Mouse (Mus musculus): ENCODE results near the gene Pglyrp1.

Gene Pglyrp1

DNA sequence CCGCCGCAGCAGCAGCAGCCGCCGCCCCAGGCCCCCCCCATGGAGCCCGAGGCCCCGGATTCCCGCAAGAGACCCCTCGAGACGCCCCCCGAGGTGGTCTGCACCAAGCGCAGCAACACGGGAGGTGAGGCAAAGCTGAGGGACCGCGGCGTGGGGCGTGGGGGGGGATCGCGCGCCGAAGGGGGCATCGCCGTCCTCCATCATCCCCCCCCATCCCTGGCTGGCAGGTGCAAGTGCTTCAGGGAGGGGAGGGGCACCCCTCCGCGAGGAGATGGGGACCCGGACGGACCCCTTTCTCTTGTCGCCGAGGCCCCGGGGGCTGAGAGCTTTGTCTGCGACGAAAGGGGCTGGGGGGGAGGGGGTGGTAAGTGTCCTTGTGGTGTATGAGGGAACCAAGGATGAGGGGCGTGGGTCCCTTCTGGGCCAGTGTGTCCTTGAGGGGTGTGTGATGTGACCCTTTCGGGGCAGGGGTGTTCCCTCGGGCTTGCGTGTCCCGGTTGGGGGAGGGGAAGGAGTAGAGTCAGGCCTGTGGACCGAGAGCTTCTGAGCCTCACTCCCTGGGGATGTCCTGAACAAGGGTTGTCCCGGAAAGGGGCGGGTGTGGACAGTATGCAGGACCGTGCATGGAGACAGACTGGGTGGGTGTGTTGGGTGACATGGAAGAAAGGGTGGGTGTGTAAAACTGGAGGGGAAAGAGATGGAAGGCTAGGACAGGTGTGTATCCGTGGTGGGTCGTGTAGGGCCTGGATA is 55.1 kb downstream of the Pglyrp1 start:
- DNase-seq (ENCODE audit: low read depth, low spot score) = no peak

DNA sequence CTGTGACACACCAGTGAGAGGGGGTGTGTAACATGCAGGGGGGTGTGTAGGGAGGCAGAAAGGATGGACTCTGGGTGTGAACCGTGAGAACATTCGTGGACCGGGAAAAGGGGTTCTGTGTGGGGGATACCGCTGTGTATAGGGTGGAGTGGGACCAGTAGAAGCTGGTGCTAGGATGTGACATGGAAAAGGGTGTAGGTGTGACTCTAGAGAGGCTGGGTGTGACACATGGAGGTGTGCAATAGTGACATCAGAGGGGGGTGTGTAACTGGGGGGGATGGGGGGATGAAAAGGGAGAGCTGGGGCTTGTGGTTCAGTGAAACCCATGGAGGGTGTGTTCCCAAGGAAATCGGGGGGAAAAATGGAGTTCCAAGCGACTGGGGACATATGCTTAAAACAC is 55.8 kb downstream of the Pglyrp1 start:
- DNase-seq (ENCODE audit: low read depth, low spot score) = no peak

DNA sequence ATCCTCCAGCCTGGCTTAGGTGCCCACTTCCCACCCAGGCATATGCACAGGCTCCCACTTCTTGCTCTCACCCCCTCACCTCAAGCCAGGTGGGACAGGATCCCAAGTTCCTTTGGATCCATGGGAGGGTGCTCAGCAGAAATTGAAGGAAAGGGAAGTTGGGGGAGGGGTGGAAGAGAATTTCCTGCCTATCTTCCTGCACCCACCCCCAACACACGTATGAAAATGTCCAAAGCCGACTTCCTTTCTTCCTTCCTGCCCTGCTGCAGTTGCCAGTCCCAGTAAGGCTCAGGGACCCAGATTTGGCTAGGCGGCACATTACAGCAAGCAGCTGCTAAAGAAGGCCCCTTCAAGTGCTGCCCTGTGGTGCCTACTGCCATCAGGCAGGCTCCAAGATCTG is 56.6 kb downstream of the Pglyrp1 start:
- DNase-seq (ENCODE audit: low read depth, low spot score) = no peak

All from telencephalon, adult 2 months (tissue).